Mouse (Mus musculus) liver, postnatal 0 days (tissue): ENCODE data around the gene Kif1b.

ENCODE experiments used
- CTCF ChIP-seq: sonication (generic); IDR thresholded peaks from 2 replicates; pipeline ENCODE4 v1.5.1; 2016; ENCODE audit warnings: antibody characterized with exemption, low read depth
- EP300 ChIP-seq: IDR thresholded peaks from 2 replicates; pipeline ENCODE4 v1.6.1; 2016; ENCODE audit warnings: antibody characterized with exemption, low read depth, mild to moderate bottlenecking

DNA sequence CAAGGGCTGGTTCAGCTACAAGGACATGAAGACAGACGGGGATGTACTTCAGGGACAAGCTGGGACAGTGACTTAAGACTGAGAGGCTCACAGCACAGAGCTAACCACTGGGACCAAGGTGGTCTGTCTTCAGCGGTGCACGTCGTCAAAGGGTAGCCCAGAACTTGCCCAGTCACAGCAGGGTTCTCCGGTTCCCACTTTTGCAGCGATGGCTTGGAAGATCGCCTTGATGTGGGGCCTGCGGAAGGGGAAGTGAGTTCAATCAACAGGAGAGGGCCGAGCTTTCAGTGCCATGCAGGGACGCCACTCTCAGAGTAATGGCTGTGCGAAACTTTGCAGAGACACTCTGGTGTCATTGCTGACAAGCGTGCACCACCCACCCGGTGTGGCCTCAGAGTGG, 147.6 kb downstream of the Kif1b start:
- TF ChIP-seq CTCF, result no peak
- no peak for TF ChIP-seq EP300
